Comparison of ENCODE assay signal across 8 mouse cellular contexts in the genomic region with DNA sequence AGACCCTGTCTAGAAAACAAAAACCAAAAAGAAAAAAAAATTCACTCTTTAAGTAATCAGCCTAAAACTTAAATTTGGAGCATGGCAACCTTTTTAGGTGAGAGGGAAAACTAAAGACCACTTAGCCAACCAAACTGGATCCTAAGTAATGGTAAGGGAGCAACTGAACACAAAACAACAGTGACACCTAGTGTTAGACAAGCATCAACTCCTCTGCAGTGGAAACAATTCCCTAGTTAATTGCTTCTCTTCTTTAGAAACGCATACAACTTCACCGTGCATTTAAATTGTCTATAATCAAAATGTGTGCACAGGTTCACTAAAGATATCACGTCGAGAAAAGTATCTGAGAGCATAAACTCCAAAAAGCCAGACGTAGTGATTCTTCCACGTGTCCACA.
DNase-seq lines count a peak whose midpoint lies in the region; ATAC-seq and TF ChIP-seq lines count a peak whose summit lies in the region.

No protein-coding gene starts in this region.

- no peaks in the 10 kb centered on the region for H3K4me1 ChIP-seq in ES-E14 (ENCODE audit: control insufficient read depth in 2 of 2, insufficient read depth in 2 of 2, low read length in 2 of 2, poor library complexity in 1 of 2)

- in situ Hi-C loops in ES-E14 (cut with MboI; ENCODE audit: low sequenced_read_pairs in 2 of 2, unreplicated experiment in 2 of 2) = loop anchor here in 1 of 2 experiments (25.0 kb wide), 1 partner anchor 423 kb away; no protein-coding TSS in a partner anchor

- H3K9me3 ChIP-seq in ES-E14 (ENCODE audit: control insufficient read depth, insufficient read depth, low read depth, low read length) = no peaks in the 10 kb centered on the region

- H3K27ac ChIP-seq in ES-E14 (ENCODE audit: insufficient read depth, low read depth, low read length, poor library complexity, severe bottlenecking) = no peak overlapping the region

- H3K36me3 ChIP-seq in ES-E14 (ENCODE audit: control insufficient read depth, insufficient read depth, low read length, poor library complexity, severe bottlenecking) = peaks cover 23% of the 10 kb centered on the region

- peak; percentile 42 for DNase-seq in heart, adult 8-10 months (ENCODE audit: low spot score)
- DNase-seq in heart, postnatal 10 days = no peak
- DNase-seq in 3T3-L1 (ENCODE audit: low read depth, low spot score) (peak; percentile 59), ES-E14 (ENCODE audit: low read depth, low spot score) (no peak)
- DNase-seq in adrenal gland, adult 8-10 months = no peak
- DNase-seq in adrenal gland, postnatal 36 days = no peak
- DNase-seq in spleen, adult 12 weeks (ENCODE audit: low spot score) = no peak

- intact Hi-C loops in heart, postnatal 10 days (cut with DNase I) = loop anchor here (2.0 to 5.0 kb wide), 5 partner anchors 195 to 513 kb away; no protein-coding TSS in a partner anchor

- H3K9ac ChIP-seq in ES-E14 (ENCODE audit: insufficient read depth, low read depth, low read length, poor library complexity, severe bottlenecking) = no peak overlapping the region

- ATAC-seq in granulocyte monocyte progenitor cell, adult 5-6 weeks (replicated peaks; ENCODE audit: poor library complexity, severe bottlenecking) = peak; percentile 38; the same call in 1 of the 2 replicates

- H3K4me3 ChIP-seq in ES-E14 (ENCODE audit: insufficient read depth in 1 of 2, low read depth in 1 of 2, low read length in 2 of 2, poor library complexity in 1 of 2, severe bottlenecking in 1 of 2) = no peak overlapping the region

TF ChIP-seq in ES-E14, 5 proteins besides CTCF, POLR2A, EP300 and RAD21:
- TF ChIP-seq ZNF384 (IDR thresholded peaks at IDR 0.05; ENCODE audit: low read depth, low read length) (no peak), ZC3H11A (IDR thresholded peaks at IDR 0.05; ENCODE audit: borderline replicate concordance, low read depth, low read length) (peak; percentile 71; the same call in 1 of the 2 replicates), HCFC1 (IDR thresholded peaks at IDR 0.05; ENCODE audit: borderline replicate concordance, insufficient read depth, low read length) (no peak)

Comparison
In these comparisons a context has a peak if more than half of its experiments do, and no peak if none do; other contexts are left out.
1. DNase-seq: peak in heart, adult 8-10 months (single experiment) and 3T3-L1 (single experiment); none in heart, postnatal 10 days (0 of 2), ES-E14 (single experiment), adrenal gland, adult 8-10 months (single experiment), adrenal gland, postnatal 36 days (0 of 2) and spleen, adult 12 weeks (single experiment).